In the genomic region with DNA sequence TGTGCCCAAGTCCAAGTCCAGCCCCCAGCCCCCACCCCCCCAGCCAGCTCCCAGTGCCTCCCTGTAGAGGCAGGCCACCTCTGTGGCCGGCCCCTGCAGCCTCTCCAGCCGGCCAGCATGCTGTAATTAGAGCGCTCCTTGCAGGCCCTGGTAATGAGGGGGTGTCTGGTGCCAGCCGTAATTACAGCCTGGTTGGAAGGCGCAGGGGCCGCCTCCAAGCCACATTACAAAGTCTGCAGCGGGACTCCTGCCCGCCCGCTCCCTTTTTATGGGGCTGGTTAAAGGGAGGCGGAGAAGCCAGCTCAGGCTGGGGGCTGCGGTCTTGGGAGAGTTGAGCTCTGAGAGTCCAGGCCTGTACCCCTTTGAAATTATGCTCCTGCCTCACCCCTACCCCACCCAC, we compare ENCODE assay signal across 11 mouse cellular contexts. TPM values are rescaled to one million over a fixed set of nuclear protein-coding genes. Genes with fewer than 3 reads are reported as not detected.
DNase-seq lines count a peak whose midpoint lies in the region; ATAC-seq and TF ChIP-seq lines count a peak whose summit lies in the region.
"Had no signal": no experiment of that assay in that cellular context is flagged by ENCODE, and none has a peak within 500 bp of the region (broad histone marks: within the 10 kb centered on the region; RNA-seq: fewer than 3 reads in every experiment).

No protein-coding gene starts in this region.

- H3K9me3 ChIP-seq in heart, embryonic 16.5 days (replicated peaks; ENCODE audit: control insufficient read depth, low read length), result no peaks in the 10 kb centered on the region
- no peaks in the 10 kb centered on the region for H3K9me3 ChIP-seq in forebrain, embryonic 15.5 days

- H3K4me2 ChIP-seq in heart, embryonic 16.5 days (ENCODE audit: low read depth, low read length), result no peak overlapping the region
- no peak overlapping the region for H3K4me2 ChIP-seq in forebrain, embryonic 15.5 days (replicated peaks)
- H3K4me2 ChIP-seq: lung, embryonic 14.5 days had no signal

- DNase-seq in heart, postnatal 14 days, result no peak
- DNase-seq in right cerebral cortex, adult 2 months (ENCODE audit: low spot score in 2 of 2), result peak; percentile 10 to 16
- no peak for DNase-seq in right cerebral cortex, postnatal 36 days (ENCODE audit: low spot score in 2 of 2)
- DNase-seq in retina, embryonic 14.5 days (ENCODE audit: low spot score), result peak; percentile 69
- DNase-seq in spleen, adult 18-20 months, result no peak
- no peak for DNase-seq in lung, adult 2 months
- DNase-seq: adrenal gland, adult 8-10 months; kidney, postnatal 36 days; lung, embryonic 14.5 days had no signal

- peak overlapping the region; percentile 62 for H3K27ac ChIP-seq in heart, embryonic 16.5 days (ENCODE audit: low read length)
- 0 out of 2 replicates have a peak overlapping the region, but pooled peaks have one; percentile 27 for H3K27ac ChIP-seq in forebrain, embryonic 15.5 days (replicated peaks)

- no peak for TF ChIP-seq POLR2A in lung, adult 2 months (IDR thresholded peaks at IDR 0.05; ENCODE audit: borderline replicate concordance, extremely low read depth, low read depth, low read length)

- 0 out of 2 replicates have a peak overlapping the region, but pooled peaks have one; percentile 39 for H3K9ac ChIP-seq in heart, embryonic 16.5 days (ENCODE audit: low read length)
- H3K9ac ChIP-seq in forebrain, embryonic 15.5 days (replicated peaks), result no peak overlapping the region
- H3K9ac ChIP-seq: lung, embryonic 14.5 days had no signal

- no peak overlapping the region for H3K4me3 ChIP-seq in heart, embryonic 16.5 days (ENCODE audit: low read length)
- no peak overlapping the region for H3K4me3 ChIP-seq in forebrain, embryonic 15.5 days
- H3K4me3 ChIP-seq in lung, adult 2 months (replicated peaks; ENCODE audit: extremely low read depth, low read depth, low read length), result no peak overlapping the region

- H3K27me3 ChIP-seq in heart, embryonic 16.5 days (ENCODE audit: control insufficient read depth, insufficient read depth, low read length), result no peaks in the 10 kb centered on the region
- no peaks in the 10 kb centered on the region for H3K27me3 ChIP-seq in forebrain, embryonic 15.5 days

- peaks cover 47% of the 10 kb centered on the region for H3K4me1 ChIP-seq in heart, embryonic 16.5 days (ENCODE audit: control insufficient read depth, insufficient read depth, low read length)
- H3K4me1 ChIP-seq in forebrain, embryonic 15.5 days, result peaks cover 10% of the 10 kb centered on the region
- H3K4me1 ChIP-seq in lung, adult 2 months (ENCODE audit: control insufficient read depth, insufficient read depth, low read length), result peaks cover 6% of the 10 kb centered on the region; the same call in 1 of the 2 replicates

- no peak for ATAC-seq in heart, embryonic 16.5 days (replicated peaks; ENCODE audit: extremely low read depth, insufficient read depth, low FRiP score)
- peak; percentile 83 for ATAC-seq in forebrain, embryonic 15.5 days (replicated peaks)

- WGBS in heart, embryonic 16.5 days, result 65% methylated on average over 11 of the region's 11 CpGs
- 16% methylated on average over 11 of the region's 11 CpGs for WGBS in forebrain, embryonic 15.5 days
- 93% methylated on average over 11 of the region's 11 CpGs for WGBS in lung, adult 2 months

- no peaks in the 10 kb centered on the region for H3K36me3 ChIP-seq in heart, embryonic 16.5 days (ENCODE audit: control insufficient read depth, insufficient read depth)
- H3K36me3 ChIP-seq in forebrain, embryonic 15.5 days, result no peaks in the 10 kb centered on the region

- intact Hi-C loops in heart, postnatal 14 days (cut with DNase I), result no loop called here

- no peak for TF ChIP-seq CTCF in lung, adult 2 months (IDR thresholded peaks at IDR 0.05; ENCODE audit: insufficient read depth, low read length)

RNA-seq across cellular contexts. Expression of gene Unc5b, which starts 37.0 kb away (rescaled TPM):
- 10.0 and 12.5 TPM in 2 replicates for polyA plus RNA-seq in heart, embryonic 16.5 days (2015; fragmentation: Nextera tagmentation; extraction: Ambion mirVana)
- total RNA-seq in heart, postnatal 14 days (2021), result 10 to 100 TPM; 24.0 to 25.1 TPM
- 2.8 and 3.0 TPM in 2 replicates for polyA plus RNA-seq in forebrain, embryonic 15.5 days (2015; fragmentation: Nextera tagmentation; extraction: Ambion mirVana)
- polyA plus RNA-seq in lung, adult 2 months (2012; rRNA removed), result 13.4 and 16.8 TPM in 2 replicates

RNA-seq across cellular contexts. Expression of gene Slc29a3, which starts 41.8 kb away (rescaled TPM):
- 6.6 and 8.0 TPM in 2 replicates for polyA plus RNA-seq in heart, embryonic 16.5 days (2015; fragmentation: Nextera tagmentation; extraction: Ambion mirVana)
- 1 to 10 TPM; 6.1 to 7.4 TPM for total RNA-seq in heart, postnatal 14 days (2021)
- polyA plus RNA-seq in forebrain, embryonic 15.5 days (2015; fragmentation: Nextera tagmentation; extraction: Ambion mirVana), result 13.2 and 13.9 TPM in 2 replicates
- 8.0 and 10.0 TPM in 2 replicates for polyA plus RNA-seq in lung, adult 2 months (2012; rRNA removed)

Comparison
In these comparisons a context has a peak if more than half of its experiments do, and no peak if none do; other contexts are left out.
1. DNase-seq: peak in right cerebral cortex, adult 2 months (2 of 2) and retina, embryonic 14.5 days (single experiment); none in heart, postnatal 14 days (0 of 2), right cerebral cortex, postnatal 36 days (0 of 2), spleen, adult 18-20 months (0 of 2) and lung, adult 2 months (single experiment).